Mouse (Mus musculus): ENCODE results near the gene Knstrn.

DNA sequence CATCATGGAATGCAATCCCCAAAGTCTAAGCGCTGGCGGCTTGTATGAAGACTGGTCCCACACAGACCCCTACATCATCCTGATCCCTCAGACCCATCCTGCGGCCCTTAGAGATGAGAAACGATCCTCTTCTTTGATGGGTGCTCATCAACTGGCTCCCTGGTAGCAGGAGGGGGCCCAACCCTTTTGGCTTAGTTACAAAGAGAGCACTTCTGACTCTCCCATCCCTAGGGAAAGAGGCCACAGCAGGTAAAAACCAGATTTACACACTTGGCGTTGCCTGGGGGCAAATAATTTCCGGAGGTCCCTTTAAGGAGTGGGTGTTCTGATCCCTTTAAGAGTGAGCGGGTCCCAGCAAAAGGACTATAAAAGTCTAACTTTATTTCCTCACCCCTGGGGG is 83.6 kb downstream of the Knstrn start:
- no peak for TF ChIP-seq CTCF (IDR thresholded peaks at IDR 0.05; ENCODE audit: low read depth)
- TF ChIP-seq EP300 (optimal IDR thresholded peaks at IDR 0.05): no peak

Measured in stomach, postnatal 0 days (tissue).